Mouse (Mus musculus) liver, embryonic 12.5 days (tissue): ENCODE data around the gene Lrp4. TPM values are rescaled to one million over a fixed set of nuclear protein-coding genes. Genes with fewer than 3 reads are reported as not detected.
A peak's percentile ranks its signal among the peaks of the same experiment; 100 is the strongest.

Experiments used
- ATAC-seq: fragments of 200-750 bp; cut with Nextera tagmentation; 2 replicates; pipeline ENCODE4 v1.8.0; 2017; ENCODE audit warnings: moderate number of reproducible peaks, mild to moderate bottlenecking, moderate library complexity
- H3K27ac ChIP-seq: fragments of 300-500 bp; sonication (generic); 2 replicates; pipeline ENCODE4 v1.5.1; 2016; ENCODE audit warnings: mild to moderate bottlenecking
- H3K27me3 ChIP-seq: fragments of 300-500 bp; sonication (generic); replicated peaks from 2 replicates; pipeline ENCODE4 v1.6.1; 2016; ENCODE audit warnings: mild to moderate bottlenecking, moderate library complexity
- H3K36me3 ChIP-seq: fragments of 300-500 bp; sonication (generic); 2 replicates; pipeline ENCODE4 v1.6.1; 2016; ENCODE audit warnings: mild to moderate bottlenecking, moderate library complexity
- H3K4me1 ChIP-seq: fragments of 300-500 bp; sonication (generic); 2 replicates; pipeline ENCODE4 v1.6.1; 2016
- H3K4me2 ChIP-seq: fragments of 300-500 bp; sonication (generic); 2 replicates; pipeline ENCODE4 v1.6.1; 2016; ENCODE audit warnings: mild to moderate bottlenecking, moderate library complexity
- H3K4me3 ChIP-seq: fragments of 300-500 bp; sonication (generic); 2 replicates; pipeline ENCODE4 v1.5.1; 2016; ENCODE audit warnings: mild to moderate bottlenecking, moderate library complexity
- H3K9ac ChIP-seq: fragments of 300-500 bp; sonication (generic); 2 replicates; pipeline ENCODE4 v1.6.1; 2016; ENCODE audit warnings: mild to moderate bottlenecking, moderate library complexity
- H3K9me3 ChIP-seq: fragments of 300-500 bp; sonication (generic); replicated peaks from 2 replicates; pipeline ENCODE4 v1.6.1; 2016; ENCODE audit warnings: mild to moderate bottlenecking, moderate library complexity
- WGBS: fragments of 180-500 bp; shearing (Covaris S2); methylation state at CpG from one replicate; pipeline ENCODE4 v1.1.7; 2016; ENCODE audit not compliant: insufficient replicate concordance; 5-methylcytosine and 5-hydroxymethylcytosine counted together
- polyA plus RNA-seq: library from polyadenylated mRNA; unstranded; fragments of >200 nt; fragmentation: Nextera tagmentation; extraction: Ambion mirVana; gene quantifications from 2 replicates; pipeline ENCODE4 v1.2.1, GENCODE M21; 2016

Lrp4 gene
- polyA plus RNA-seq, 1 experiment from 2014 or later, result 1.2 TPM

DNA sequence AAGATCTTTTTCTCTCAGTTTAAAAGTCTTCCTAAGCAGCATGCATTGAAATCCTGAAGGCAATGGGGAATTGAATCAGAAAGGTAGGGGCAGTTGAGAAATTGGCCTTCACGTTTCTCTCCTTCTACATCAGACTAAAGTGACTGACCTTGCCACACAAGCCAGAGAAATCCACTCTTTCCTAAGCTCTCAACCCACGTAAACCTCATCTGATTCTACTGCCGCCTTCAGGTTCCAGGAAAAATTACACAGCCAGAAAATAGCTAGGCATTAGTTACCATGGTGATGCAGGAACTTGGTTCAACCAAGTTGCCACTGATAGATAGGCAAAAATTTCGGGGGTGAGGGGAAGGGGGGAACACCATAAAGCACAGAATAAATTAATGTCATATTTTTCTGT is 1.5 kb upstream of the Lrp4 start:
- ATAC-seq, result no peak
- no peak overlapping the region for H3K9ac ChIP-seq
- WGBS, result 4% methylated on average over 4 of the region's 4 CpGs
- H3K4me2 ChIP-seq, result no peak overlapping the region
- no peak overlapping the region for H3K4me3 ChIP-seq
- H3K4me1 ChIP-seq, result peaks cover 47% of the 10 kb centered on the region
- H3K36me3 ChIP-seq, result no peaks in the 10 kb centered on the region
- H3K27ac ChIP-seq, result no peak overlapping the region
- 0 out of 2 replicates have a peak, but pooled peaks cover 5% of the 10 kb centered on the region for H3K9me3 ChIP-seq
- peaks cover 65% of the 10 kb centered on the region for H3K27me3 ChIP-seq

DNA sequence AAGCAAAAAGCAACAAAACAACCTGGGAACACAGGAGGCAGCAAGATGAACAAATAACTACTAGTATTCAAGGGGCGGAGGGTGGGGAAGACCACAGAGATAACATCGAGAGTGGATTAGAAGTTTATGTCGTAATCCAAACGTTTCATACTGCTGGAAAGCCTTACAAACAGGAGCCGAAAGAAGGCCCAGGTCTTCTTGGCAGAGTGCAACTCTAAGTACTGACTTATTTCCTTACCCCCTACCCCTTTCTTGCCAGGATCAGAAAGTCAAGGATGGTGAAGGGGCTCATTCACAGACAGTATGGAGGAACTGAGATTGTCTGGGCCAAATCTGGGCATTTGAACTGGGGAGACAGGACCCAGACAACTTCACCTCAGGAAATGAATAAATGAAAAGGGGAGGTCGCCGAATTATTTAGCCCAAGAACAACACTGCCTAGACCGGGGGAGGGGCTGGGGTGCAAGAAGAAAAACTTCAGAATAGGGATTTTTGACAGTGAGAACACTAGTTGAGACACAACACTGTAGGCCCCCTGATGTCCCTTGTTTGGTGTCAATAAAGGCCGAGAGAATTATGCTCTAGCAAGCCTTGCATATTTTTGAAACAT is 715 bp upstream of the Lrp4 start:
- H3K9ac ChIP-seq, result peak overlapping the region; percentile 65; the same call in 1 of the 2 replicates
- no peak for ATAC-seq
- H3K4me1 ChIP-seq, result peaks cover 49% of the 10 kb centered on the region
- H3K27me3 ChIP-seq, result peaks cover 73% of the 10 kb centered on the region
- H3K9me3 ChIP-seq, result 0 out of 2 replicates have a peak, but pooled peaks cover 5% of the 10 kb centered on the region
- peak overlapping the region; percentile 89 for H3K4me2 ChIP-seq
- 39% methylated on average over 9 of the region's 9 CpGs for WGBS
- H3K4me3 ChIP-seq, result peak overlapping the region; percentile 64
- H3K27ac ChIP-seq, result no peak overlapping the region
- no peaks in the 10 kb centered on the region for H3K36me3 ChIP-seq

DNA sequence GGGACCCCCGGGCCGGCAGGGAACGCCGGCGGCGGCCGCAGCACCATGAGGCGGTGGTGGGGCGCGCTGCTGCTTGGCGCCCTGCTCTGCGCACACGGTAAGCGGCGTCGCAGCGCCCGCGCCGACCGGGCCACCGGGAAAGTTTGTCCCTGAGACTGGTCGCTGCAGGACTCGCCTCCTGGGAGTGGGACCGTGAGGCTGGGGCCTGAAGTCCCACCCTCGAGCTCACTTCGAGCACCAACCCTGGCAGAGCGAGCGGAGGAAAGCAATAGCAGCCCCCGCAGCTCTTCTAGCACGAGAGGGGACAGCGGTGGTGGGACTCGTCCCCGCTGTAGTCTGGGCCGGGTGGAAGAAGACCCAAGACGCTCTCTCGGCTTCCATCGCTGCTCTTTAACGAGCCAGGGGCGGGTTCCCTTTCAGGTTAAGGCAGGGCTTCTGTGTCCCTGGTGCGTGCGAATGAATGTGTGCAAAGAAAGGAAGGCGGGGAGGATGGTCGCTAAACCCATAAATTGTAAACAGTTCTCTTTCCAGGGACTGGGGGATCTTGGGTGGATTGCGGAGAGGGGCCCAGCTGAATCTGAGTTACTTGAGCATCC is 443 bp downstream of the Lrp4 start:
- Histone ChIP-seq H3K4me1 (peaks cover 50% of the 10 kb centered on the region), H3K27me3 (peaks cover 77% of the 10 kb centered on the region), H3K36me3 (no peaks in the 10 kb centered on the region), H3K4me2 (peak overlapping the region; percentile 89), H3K9ac (peak overlapping the region; percentile 65), H3K9me3 (0 out of 2 replicates have a peak, but pooled peaks cover 5% of the 10 kb centered on the region), H3K27ac (peak overlapping the region; percentile 68), H3K4me3 (peak overlapping the region; percentile 64)
- ATAC-seq, result peak; percentile 25
- WGBS, result under 1% methylated on average over 45 of the region's 45 CpGs

DNA sequence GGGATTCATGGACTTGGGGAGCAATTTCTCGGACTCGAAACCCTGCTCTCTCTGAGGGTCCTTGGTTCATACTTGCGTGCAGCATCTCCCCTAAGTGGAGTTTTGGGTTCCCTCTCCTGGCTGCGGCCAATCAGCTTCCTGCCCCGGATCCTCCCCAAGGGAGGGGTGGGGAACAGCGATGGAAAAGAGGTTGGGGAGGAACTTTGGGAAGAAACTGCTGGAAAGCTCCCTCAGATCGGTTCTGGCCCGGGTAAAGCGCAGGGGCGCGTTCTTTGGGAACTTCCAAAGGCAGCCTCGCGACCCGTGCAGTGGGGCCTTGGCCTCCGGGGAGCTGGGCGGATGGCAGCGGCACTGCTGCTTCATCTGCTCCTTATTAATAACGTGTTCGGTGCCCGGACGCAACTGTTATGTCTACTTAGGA is 951 bp downstream of the Lrp4 start:
- Histone ChIP-seq H3K4me1 (peaks cover 51% of the 10 kb centered on the region), H3K27me3 (peaks cover 77% of the 10 kb centered on the region), H3K27ac (peak overlapping the region; percentile 68; the same call in 1 of the 2 replicates), H3K4me3 (peak overlapping the region; percentile 64), H3K9ac (peak overlapping the region; percentile 65; the same call in 1 of the 2 replicates), H3K9me3 (0 out of 2 replicates have a peak, but pooled peaks cover 5% of the 10 kb centered on the region), H3K4me2 (peak overlapping the region; percentile 89), H3K36me3 (no peaks in the 10 kb centered on the region)
- WGBS, result under 1% methylated on average over 21 of the region's 21 CpGs
- no peak for ATAC-seq

DNA sequence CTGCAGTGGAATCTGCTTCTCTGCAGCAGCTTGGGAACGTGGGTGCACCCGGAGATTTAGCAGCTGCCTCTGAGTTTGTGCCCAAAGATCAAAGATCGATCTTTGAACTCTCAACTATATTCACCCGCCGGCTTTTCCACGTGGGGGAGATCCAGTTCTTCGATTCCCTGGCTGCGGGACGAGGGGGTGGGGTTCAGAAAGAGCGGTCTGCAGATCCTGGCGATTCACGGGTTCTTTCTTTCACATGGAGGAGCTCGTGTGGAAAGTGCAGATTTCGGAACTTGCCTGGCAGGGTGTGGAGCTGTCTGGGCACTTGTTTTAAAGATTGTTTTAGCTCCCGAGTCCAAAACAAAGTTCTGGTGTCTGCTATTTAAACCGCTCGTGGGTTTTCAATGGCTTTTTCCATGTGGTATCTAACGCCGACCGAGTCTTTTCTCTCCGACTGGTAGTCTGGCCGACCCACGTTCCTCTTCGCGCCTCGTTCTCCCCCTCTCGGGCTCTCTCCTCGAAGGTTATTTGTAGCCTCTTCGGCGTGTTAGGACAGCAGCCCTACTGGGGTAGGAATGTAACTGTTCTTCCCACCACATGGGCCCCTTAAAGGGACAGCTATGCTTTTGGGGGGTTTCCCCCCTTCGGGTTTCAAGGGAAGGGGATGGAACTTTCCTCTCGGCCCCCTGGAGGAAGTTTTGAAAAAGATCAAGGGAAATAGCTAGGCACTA is 1.5 kb downstream of the Lrp4 start:
- Histone ChIP-seq H3K4me1 (peaks cover 52% of the 10 kb centered on the region), H3K9ac (peak overlapping the region; percentile 48; the same call in 1 of the 2 replicates), H3K4me2 (peak overlapping the region; percentile 89), H3K36me3 (no peaks in the 10 kb centered on the region), H3K27me3 (peaks cover 77% of the 10 kb centered on the region), H3K27ac (peak overlapping the region; percentile 68), H3K4me3 (peak overlapping the region; percentile 64), H3K9me3 (0 out of 2 replicates have a peak, but pooled peaks cover 5% of the 10 kb centered on the region)
- ATAC-seq, result no peak
- under 1% methylated on average over 32 of the region's 32 CpGs for WGBS

DNA sequence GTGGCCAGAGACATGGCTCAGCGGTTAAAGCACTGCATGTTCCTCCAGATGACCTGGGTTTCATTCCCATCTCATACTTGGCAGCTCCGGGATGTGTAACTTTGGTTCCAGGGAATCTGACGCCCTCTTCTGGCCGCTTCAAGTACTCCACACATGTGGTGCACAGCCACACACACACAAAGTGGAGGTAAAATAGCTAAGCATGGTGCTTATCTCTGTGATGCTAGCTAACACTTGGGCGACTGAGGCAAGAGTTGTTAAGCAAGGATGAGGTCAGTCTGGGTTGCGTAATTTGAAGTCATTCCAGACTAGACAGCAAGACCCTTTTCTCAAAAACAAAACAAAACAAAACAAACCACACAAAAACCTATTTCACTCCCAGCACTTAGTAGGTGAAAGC is 2.8 kb downstream of the Lrp4 start:
- Histone ChIP-seq H3K27ac (no peak overlapping the region), H3K4me1 (peaks cover 52% of the 10 kb centered on the region)
- ATAC-seq, result no peak

DNA sequence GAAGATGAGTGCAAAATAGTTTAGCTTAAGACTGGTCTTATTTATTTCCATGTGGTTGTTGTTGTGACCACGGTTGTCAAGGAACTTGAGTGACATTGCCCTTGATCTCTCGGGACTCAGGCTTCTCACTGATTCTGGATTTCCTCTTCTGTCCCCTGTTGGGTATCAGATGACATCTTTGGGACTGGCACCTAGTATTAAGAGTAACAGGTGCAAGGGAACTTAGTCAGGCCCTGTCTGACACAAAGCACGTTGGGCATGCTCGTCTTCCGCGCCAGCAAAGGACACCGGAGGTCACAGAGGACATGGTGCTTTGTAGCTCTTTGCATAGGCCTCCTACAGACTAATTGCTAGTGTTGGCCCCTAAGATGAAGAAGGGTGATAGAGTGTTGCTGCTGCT is 3.5 kb downstream of the Lrp4 start:
- Histone ChIP-seq H3K9me3 (0 out of 2 replicates have a peak, but pooled peaks cover 5% of the 10 kb centered on the region), H3K4me3 (no peak overlapping the region), H3K27me3 (peaks cover 62% of the 10 kb centered on the region), H3K27ac (no peak overlapping the region), H3K36me3 (no peaks in the 10 kb centered on the region), H3K4me2 (no peak overlapping the region), H3K9ac (no peak overlapping the region), H3K4me1 (peaks cover 52% of the 10 kb centered on the region)
- WGBS, result 62% methylated on average over 7 of the region's 7 CpGs
- no peak for ATAC-seq

More for the DNA sequence above, 2.8 kb downstream of the Lrp4 start:
- no peaks in the 10 kb centered on the region for H3K36me3 ChIP-seq
- H3K9ac ChIP-seq, result no peak overlapping the region
- 72% methylated on average over 6 of the region's 6 CpGs for WGBS
- H3K4me2 ChIP-seq, result no peak overlapping the region
- 0 out of 2 replicates have a peak, but pooled peaks cover 5% of the 10 kb centered on the region for H3K9me3 ChIP-seq
- no peak overlapping the region for H3K4me3 ChIP-seq
- peaks cover 69% of the 10 kb centered on the region for H3K27me3 ChIP-seq

DNA sequence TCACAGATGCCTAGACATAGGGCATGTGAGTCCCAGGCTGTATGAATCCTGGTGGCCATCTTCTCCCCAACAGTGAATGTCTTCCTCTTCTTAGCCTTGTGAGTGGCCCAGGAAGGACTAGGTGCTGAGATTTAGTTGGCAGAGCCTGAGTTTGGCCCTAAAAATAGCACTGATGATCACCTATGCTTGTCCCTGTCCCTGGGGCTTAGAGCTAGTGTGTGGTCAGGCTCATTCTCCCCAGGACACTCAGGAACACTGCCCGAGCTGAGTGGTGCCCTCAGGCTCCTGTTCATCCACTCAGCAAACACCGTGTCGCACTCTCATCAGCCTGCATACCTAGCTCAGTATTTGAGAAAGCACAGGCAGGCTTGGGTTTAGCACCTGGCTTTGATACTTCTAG is 4.0 kb downstream of the Lrp4 start:
- no peak for ATAC-seq
- Histone ChIP-seq H3K27ac (no peak overlapping the region), H3K9ac (no peak overlapping the region), H3K27me3 (peaks cover 57% of the 10 kb centered on the region), H3K9me3 (0 out of 2 replicates have a peak, but pooled peaks cover 5% of the 10 kb centered on the region), H3K4me1 (peaks cover 47% of the 10 kb centered on the region), H3K4me3 (no peak overlapping the region), H3K36me3 (no peaks in the 10 kb centered on the region), H3K4me2 (no peak overlapping the region)
- 59% methylated on average over 3 of the region's 3 CpGs for WGBS

DNA sequence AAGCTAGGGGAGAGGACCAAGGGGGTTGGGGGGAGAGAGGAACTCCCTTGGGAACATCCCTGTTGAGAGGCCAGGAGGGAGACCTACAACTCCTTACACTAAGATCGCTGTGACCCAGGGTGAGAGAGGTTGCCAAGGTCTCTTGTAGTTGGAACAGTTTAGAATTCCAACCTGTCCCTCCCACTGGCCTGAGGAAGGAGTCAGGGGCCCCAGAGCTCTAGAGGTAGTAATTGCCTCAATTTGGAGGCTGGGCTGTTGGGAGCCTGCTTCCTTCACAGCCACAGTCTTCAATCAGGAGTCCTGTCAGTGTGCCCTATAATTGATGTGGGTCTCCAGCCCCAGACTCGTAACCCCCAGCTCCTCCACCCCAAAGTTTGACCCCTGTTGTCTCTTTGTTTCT is 4.9 kb downstream of the Lrp4 start:
- Histone ChIP-seq H3K4me2 (no peak overlapping the region), H3K9ac (no peak overlapping the region), H3K4me1 (peaks cover 38% of the 10 kb centered on the region), H3K4me3 (no peak overlapping the region), H3K27ac (no peak overlapping the region), H3K9me3 (0 out of 2 replicates have a peak, but pooled peaks cover 5% of the 10 kb centered on the region), H3K27me3 (peaks cover 48% of the 10 kb centered on the region), H3K36me3 (no peaks in the 10 kb centered on the region)
- WGBS, result 31% methylated on average over 2 of the region's 2 CpGs
- ATAC-seq, result no peak

DNA sequence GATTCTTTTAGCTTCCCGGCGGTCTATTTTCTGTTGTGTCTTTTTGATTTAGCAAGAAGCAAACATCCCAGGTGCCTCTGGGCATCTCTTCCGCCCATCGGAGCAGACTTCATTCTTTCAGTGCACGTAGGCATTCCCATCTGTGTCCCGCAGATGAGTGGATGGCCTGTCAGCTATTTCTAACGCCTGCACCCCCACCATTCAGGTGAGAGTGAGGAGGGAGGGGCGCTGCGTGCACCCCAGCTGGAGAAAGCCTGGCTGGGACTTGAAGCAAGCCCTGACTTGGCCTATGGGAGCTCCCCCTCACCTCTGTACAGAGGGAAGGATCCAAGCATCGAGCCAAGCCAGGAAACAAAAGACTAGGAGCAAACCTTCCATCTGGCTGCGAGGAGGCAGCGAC is 5.4 kb downstream of the Lrp4 start:
- ATAC-seq, result no peak
- H3K27ac ChIP-seq, result no peak overlapping the region
- no peak overlapping the region for H3K4me3 ChIP-seq
- WGBS, result 33% methylated on average over 12 of the region's 12 CpGs
- no peaks in the 10 kb centered on the region for H3K36me3 ChIP-seq
- H3K4me2 ChIP-seq, result peak overlapping the region; percentile 22; the same call in 1 of the 2 replicates
- H3K9ac ChIP-seq, result no peak overlapping the region
- peaks cover 43% of the 10 kb centered on the region for H3K27me3 ChIP-seq
- peaks cover 34% of the 10 kb centered on the region for H3K4me1 ChIP-seq
- 0 out of 2 replicates have a peak, but pooled peaks cover 5% of the 10 kb centered on the region for H3K9me3 ChIP-seq

DNA sequence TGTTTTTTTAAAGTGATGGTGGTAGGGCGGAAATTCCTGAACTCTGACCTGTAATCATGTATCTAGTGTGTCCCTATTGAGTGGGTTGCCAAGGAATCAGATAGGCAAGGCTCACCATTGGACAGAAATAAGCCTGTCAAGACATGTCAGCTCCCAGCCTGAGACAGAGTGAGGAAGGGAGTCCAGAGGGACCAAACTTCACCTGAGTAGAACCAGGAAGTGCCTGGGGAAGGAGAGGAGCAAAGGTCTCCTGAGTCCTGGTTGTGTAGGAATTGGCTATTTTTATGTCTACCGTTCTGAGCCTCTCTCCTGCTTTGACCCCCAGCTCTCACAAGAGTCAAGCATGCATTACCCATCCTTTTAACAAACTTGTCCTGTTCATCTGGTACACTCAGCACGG is 8.6 kb downstream of the Lrp4 start:
- Histone ChIP-seq H3K9me3 (no peaks in the 10 kb centered on the region), H3K27ac (no peak overlapping the region), H3K4me1 (peaks cover 14% of the 10 kb centered on the region), H3K9ac (no peak overlapping the region), H3K27me3 (peaks cover 15% of the 10 kb centered on the region), H3K4me3 (no peak overlapping the region), H3K4me2 (no peak overlapping the region), H3K36me3 (no peaks in the 10 kb centered on the region)
- no peak for ATAC-seq
- 68% methylated on average over 3 of the region's 3 CpGs for WGBS

DNA sequence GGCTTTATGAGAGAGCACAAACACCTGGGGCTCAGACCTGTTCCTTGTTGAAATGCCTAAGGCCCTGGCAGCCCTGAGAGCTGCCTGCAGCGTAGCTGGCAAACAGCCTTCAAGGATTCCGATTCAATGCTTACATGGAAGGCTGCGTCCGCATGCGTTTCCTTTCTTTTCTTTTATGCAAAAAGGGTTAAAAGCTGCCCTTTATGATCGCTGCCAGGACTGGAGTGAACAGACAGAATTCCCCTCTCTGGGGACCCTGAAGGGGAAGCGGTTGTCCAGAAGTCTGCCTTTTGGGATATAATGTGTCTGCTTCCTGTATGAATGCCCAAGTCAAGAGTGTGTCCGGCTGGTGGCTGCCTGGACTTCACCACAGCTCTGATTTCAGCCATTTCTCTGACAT is 10.3 kb downstream of the Lrp4 start:
- Histone ChIP-seq H3K36me3 (no peaks in the 10 kb centered on the region), H3K4me1 (peaks cover 7% of the 10 kb centered on the region), H3K9ac (no peak overlapping the region), H3K27me3 (peaks cover 4% of the 10 kb centered on the region; the same call in 1 of the 2 replicates), H3K27ac (no peak overlapping the region), H3K4me2 (no peak overlapping the region), H3K4me3 (no peak overlapping the region), H3K9me3 (no peaks in the 10 kb centered on the region)
- WGBS, result 65% methylated on average over 8 of the region's 8 CpGs
- ATAC-seq, result no peak
